Mouse (Mus musculus): ENCODE results near the gene Utp4. TPM values are rescaled to one million over a fixed set of nuclear protein-coding genes. Genes with fewer than 3 reads are reported as not detected.
A peak's percentile ranks its signal among the peaks of the same experiment; 100 is the strongest.

The Utp4 gene
- polyA plus RNA-seq, 1 experiment from 2014 or later: 39.6 TPM

DNA sequence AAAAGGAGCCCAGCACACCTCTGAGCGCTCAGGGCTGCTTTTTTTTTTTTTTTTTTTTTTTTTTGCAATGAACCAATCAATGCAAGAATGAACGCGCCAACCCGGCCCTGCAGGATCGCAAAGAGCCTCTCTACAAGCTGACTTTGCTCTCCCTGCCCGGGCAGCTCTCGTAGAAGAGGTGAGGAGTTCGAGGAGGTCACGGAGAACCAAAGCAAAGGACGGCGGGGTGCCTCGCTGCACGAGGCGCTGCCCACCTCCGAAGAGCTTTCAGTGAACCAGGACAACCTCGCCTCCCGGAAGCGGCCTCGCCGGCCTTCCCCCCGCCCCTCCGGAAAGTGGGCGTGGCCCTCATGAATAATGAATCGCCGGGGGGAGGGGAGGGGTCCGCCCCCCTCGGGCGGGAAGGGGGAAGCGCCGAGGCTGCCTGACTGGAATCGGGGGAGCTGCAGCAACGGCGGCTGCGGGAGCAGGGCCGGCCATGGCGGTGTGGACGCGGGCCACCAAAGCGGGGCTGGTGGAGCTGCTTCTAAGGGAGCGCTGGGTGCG is 42.0 kb downstream of the Utp4 start, which contains the start of gene Sntb2:
Gene Sntb2 (plus strand): TSS at position 427 of the 546 bp plus-strand sequence.
- no peaks in the 10 kb centered on the region for H3K9me3 ChIP-seq (ENCODE audit: control insufficient read depth, low read length)
- H3K4me3 ChIP-seq (ENCODE audit: control insufficient read depth in 1 of 2, insufficient read depth in 1 of 2, low read depth in 1 of 2, low read length in 2 of 2): peak within 1 kb of the TSS; percentile 94 to 97
- peak within 1 kb of the TSS; percentile 95 for H3K4me2 ChIP-seq (ENCODE audit: low read length)
- peak within 1 kb of the TSS; percentile 75 to 90 for H3K27ac ChIP-seq (replicated peaks in 1 of 2; ENCODE audit: control insufficient read depth in 1 of 2, insufficient read depth in 1 of 2, low read depth in 2 of 2, low read length in 2 of 2)
- ATAC-seq (ENCODE audit: insufficient number of reproducible peaks, insufficient read depth, low FRiP score, low read depth): peak; percentile 84
- no peaks in the 10 kb centered on the region for H3K27me3 ChIP-seq (ENCODE audit: control insufficient read depth, insufficient read depth, low read length)
- no peaks in the 10 kb centered on the region for H3K36me3 ChIP-seq (ENCODE audit: control insufficient read depth, insufficient read depth, low read length)
- under 1% methylated on average over 37 of the region's 41 CpGs for WGBS
- peak within 1 kb of the TSS; percentile 95 for H3K9ac ChIP-seq (ENCODE audit: low read length)
- H3K4me1 ChIP-seq (ENCODE audit: control insufficient read depth in 2 of 2, insufficient read depth in 2 of 2, low read length in 2 of 2): peaks cover 8 to 21% of the 10 kb centered on the region in 2 experiments

DNA sequence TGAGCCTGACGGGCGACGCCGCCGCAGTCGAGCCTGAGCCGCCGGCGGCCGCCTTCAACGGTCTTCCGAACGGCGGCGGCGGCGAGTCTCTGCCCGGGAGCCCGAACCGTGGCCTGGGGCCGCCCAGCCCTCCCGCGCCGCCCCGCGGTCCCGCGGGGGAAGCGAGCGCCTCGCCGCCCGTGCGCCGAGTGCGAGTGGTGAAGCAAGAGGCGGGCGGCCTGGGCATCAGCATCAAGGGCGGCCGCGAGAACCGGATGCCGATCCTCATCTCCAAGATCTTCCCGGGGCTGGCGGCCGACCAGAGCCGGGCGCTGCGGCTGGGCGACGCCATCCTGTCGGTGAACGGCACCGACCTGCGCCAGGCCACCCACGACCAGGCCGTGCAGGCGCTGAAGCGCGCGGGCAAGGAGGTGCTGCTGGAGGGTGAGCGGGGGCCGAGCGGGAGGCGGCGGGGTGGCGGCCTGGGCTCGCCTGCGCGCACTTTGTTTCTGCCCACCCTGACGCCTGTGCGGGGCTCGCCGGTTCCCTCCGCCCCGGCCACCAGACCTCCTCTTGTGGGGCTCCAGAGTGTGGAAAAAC is 42.6 kb downstream of the Utp4 start:
- ATAC-seq (ENCODE audit: insufficient number of reproducible peaks, insufficient read depth, low FRiP score, low read depth): peak; percentile 65
- WGBS: under 1% methylated on average over 68 of the region's 76 CpGs

DNA sequence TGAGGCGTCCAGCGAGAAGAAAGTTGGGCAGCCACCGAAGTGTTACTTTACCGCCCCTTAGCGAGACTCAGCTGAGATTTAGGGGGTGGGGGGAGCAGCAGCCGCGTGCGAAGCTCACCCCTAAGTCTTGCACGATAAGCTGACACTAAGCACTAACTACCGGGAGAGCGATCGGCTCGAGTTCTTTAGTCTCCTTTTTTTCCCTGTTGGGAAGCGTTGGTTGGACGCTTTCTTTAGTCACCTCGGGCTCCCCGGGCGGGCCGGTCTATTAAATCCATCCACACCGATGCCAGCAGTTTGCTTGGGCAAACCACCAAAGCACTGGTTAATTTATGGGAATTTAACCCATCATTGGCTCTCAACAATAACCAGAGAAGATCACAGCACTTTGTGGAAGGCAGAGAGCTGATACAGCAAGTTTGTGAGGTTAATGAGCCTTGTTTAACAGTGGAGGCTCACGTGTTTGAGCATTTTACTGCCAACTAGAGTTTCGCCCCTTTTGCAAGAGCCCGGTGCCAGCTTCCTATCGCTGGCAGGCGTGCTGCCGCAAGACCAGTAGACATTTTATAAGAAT is 43.1 kb downstream of the Utp4 start:
- H3K27me3 ChIP-seq (ENCODE audit: control insufficient read depth, insufficient read depth, low read length): no peaks in the 10 kb centered on the region
- H3K36me3 ChIP-seq (ENCODE audit: control insufficient read depth, insufficient read depth, low read length): no peaks in the 10 kb centered on the region
- peak overlapping the region; percentile 95 for H3K9ac ChIP-seq (ENCODE audit: low read length)
- H3K4me1 ChIP-seq (ENCODE audit: control insufficient read depth in 2 of 2, insufficient read depth in 2 of 2, low read length in 2 of 2): peaks cover 8 to 21% of the 10 kb centered on the region in 2 experiments
- WGBS: under 1% methylated on average over 26 of the region's 26 CpGs
- H3K9me3 ChIP-seq (ENCODE audit: control insufficient read depth, low read length): no peaks in the 10 kb centered on the region
- ATAC-seq (ENCODE audit: insufficient number of reproducible peaks, insufficient read depth, low FRiP score, low read depth): no peak
- H3K27ac ChIP-seq (replicated peaks in 1 of 2; ENCODE audit: control insufficient read depth in 1 of 2, insufficient read depth in 1 of 2, low read depth in 2 of 2, low read length in 2 of 2): peak overlapping the region; percentile 75 to 90
- H3K4me2 ChIP-seq (ENCODE audit: low read length): peak overlapping the region; percentile 95
- peak overlapping the region; percentile 94 to 97 for H3K4me3 ChIP-seq (ENCODE audit: control insufficient read depth in 1 of 2, insufficient read depth in 1 of 2, low read depth in 1 of 2, low read length in 2 of 2)

More for the DNA sequence above, 42.6 kb downstream of the Utp4 start:
- no peaks in the 10 kb centered on the region for H3K9me3 ChIP-seq (ENCODE audit: control insufficient read depth, low read length)
- peak overlapping the region; percentile 95 for H3K4me2 ChIP-seq (ENCODE audit: low read length)
- peaks cover 8 to 21% of the 10 kb centered on the region in 2 experiments for H3K4me1 ChIP-seq (ENCODE audit: control insufficient read depth in 2 of 2, insufficient read depth in 2 of 2, low read length in 2 of 2)
- H3K27ac ChIP-seq (replicated peaks in 1 of 2; ENCODE audit: control insufficient read depth in 1 of 2, insufficient read depth in 1 of 2, low read depth in 2 of 2, low read length in 2 of 2): peak overlapping the region; percentile 75 to 90
- peak overlapping the region; percentile 95 for H3K9ac ChIP-seq (ENCODE audit: low read length)
- peak overlapping the region; percentile 94 to 97 for H3K4me3 ChIP-seq (ENCODE audit: control insufficient read depth in 1 of 2, insufficient read depth in 1 of 2, low read depth in 1 of 2, low read length in 2 of 2)
- no peaks in the 10 kb centered on the region for H3K27me3 ChIP-seq (ENCODE audit: control insufficient read depth, insufficient read depth, low read length)
- no peaks in the 10 kb centered on the region for H3K36me3 ChIP-seq (ENCODE audit: control insufficient read depth, insufficient read depth, low read length)

DNA sequence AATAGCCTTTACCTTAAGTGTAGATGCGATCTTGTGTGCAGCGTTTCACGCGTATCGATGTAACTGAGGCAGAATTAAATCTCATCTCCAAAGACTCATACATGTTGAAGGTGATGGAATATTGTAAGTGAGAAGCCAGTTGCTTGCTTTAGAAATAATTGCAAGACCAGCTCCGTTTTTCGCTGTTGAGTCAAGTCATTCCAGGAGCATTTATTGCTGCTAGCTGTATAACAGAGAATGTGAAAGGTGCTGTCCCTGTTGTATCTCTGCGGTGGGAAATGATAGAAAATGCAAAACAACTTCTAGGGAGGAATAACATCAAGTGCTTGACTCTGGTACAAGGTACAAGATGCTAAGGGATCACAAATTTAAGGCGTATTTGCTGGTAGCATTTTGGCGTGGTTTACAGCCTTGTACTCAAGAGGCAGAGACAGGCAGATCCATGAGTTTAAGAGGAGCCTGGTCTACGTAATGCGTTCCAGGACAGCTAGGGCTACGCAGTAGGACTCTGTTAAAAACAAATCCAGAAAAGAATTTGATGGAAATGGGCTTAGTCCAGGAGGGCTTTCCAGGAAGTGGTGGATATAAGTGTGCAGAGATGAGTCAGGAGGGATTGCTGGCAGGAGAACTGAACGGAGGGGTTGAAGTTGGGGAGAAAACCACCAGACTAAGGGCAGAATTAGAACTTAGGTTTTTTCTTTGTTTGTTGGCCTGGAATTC is 43.8 kb downstream of the Utp4 start:
- H3K27ac ChIP-seq (replicated peaks in 1 of 2; ENCODE audit: control insufficient read depth in 1 of 2, insufficient read depth in 1 of 2, low read depth in 2 of 2, low read length in 2 of 2): no peak overlapping the region

DNA sequence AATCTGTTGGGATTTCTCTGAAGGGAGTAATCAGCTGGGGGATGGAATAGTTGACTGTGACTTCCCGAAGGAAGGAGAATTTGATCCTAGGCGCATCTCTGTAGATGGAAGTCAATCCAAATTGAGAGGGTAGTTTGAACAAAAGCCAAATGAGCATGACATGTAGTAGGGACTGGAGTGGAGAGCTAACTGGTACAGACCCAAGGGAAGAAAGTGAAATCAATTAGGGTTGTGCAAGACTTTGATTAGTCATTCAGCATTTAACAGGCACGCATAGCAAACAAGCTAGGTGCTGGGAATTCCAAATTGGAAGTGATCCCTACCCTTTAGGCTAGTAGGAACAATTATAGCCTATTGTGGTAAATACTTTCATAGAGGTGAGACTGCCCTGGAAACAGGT is 48.4 kb downstream of the Utp4 start:
- H3K4me2 ChIP-seq (ENCODE audit: low read length): no peak overlapping the region
- H3K4me1 ChIP-seq (ENCODE audit: control insufficient read depth in 2 of 2, insufficient read depth in 2 of 2, low read length in 2 of 2): peaks cover 2 to 23% of the 10 kb centered on the region in 2 experiments; a peak in 2 of 4 replicates
- no peak overlapping the region for H3K4me3 ChIP-seq (ENCODE audit: control insufficient read depth in 1 of 2, insufficient read depth in 1 of 2, low read depth in 1 of 2, low read length in 2 of 2)
- H3K9me3 ChIP-seq (ENCODE audit: control insufficient read depth, low read length): no peaks in the 10 kb centered on the region
- ATAC-seq (ENCODE audit: insufficient number of reproducible peaks, insufficient read depth, low FRiP score, low read depth): no peak
- no peaks in the 10 kb centered on the region for H3K36me3 ChIP-seq (ENCODE audit: control insufficient read depth, insufficient read depth, low read length)
- H3K9ac ChIP-seq (ENCODE audit: low read length): no peak overlapping the region
- no peaks in the 10 kb centered on the region for H3K27me3 ChIP-seq (ENCODE audit: control insufficient read depth, insufficient read depth, low read length)
- H3K27ac ChIP-seq (replicated peaks in 1 of 2; ENCODE audit: control insufficient read depth in 1 of 2, insufficient read depth in 1 of 2, low read depth in 2 of 2, low read length in 2 of 2): no peak overlapping the region
- WGBS: 97% methylated on average over 3 of the region's 3 CpGs

More for the DNA sequence above, 43.8 kb downstream of the Utp4 start:
- H3K4me2 ChIP-seq (ENCODE audit: low read length): peak overlapping the region; percentile 95
- peak overlapping the region; percentile 95 for H3K9ac ChIP-seq (ENCODE audit: low read length)
- no peaks in the 10 kb centered on the region for H3K9me3 ChIP-seq (ENCODE audit: control insufficient read depth, low read length)
- H3K4me3 ChIP-seq (ENCODE audit: control insufficient read depth in 1 of 2, insufficient read depth in 1 of 2, low read depth in 1 of 2, low read length in 2 of 2): peak overlapping the region; percentile 94 to 97
- no peaks in the 10 kb centered on the region for H3K27me3 ChIP-seq (ENCODE audit: control insufficient read depth, insufficient read depth, low read length)
- ATAC-seq (ENCODE audit: insufficient number of reproducible peaks, insufficient read depth, low FRiP score, low read depth): no peak
- peaks cover 7 to 20% of the 10 kb centered on the region in 2 experiments for H3K4me1 ChIP-seq (ENCODE audit: control insufficient read depth in 2 of 2, insufficient read depth in 2 of 2, low read length in 2 of 2)
- H3K36me3 ChIP-seq (ENCODE audit: control insufficient read depth, insufficient read depth, low read length): no peaks in the 10 kb centered on the region
- 36% methylated on average over 14 of the region's 14 CpGs for WGBS

DNA sequence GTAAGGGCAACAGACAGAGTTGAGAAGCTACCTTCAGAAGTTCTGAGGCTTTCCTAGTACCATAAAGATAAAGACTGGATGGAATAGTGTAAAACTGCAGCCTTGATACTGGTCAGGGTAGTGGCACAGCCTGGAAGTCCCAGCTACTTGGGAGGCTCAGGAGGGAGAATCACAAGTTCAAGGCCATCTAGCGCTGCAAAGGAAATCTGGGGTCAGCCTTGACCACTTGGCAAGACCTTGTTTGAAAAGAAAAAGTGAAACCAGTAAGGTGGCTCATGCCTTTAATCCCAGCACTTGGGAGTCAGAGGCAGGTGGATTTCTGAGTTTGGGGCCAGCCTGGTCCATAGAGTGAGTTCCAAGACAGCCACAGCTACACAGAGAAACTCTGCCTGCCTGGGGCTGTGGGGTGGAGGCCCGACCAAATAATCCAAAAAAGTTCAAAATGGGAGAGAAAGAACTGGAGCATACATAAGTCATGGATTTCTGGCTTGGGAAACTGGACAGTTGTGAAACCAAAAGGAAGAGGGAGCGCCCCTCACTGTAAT is 50.5 kb downstream of the Utp4 start:
- Histone ChIP-seq H3K36me3 (ENCODE audit: control insufficient read depth, insufficient read depth, low read length) (no peaks in the 10 kb centered on the region), H3K9ac (ENCODE audit: low read length) (no peak overlapping the region), H3K27me3 (ENCODE audit: control insufficient read depth, insufficient read depth, low read length) (no peaks in the 10 kb centered on the region), H3K4me2 (ENCODE audit: low read length) (no peak overlapping the region), H3K9me3 (ENCODE audit: control insufficient read depth, low read length) (no peaks in the 10 kb centered on the region), H3K27ac (replicated peaks in 1 of 2; ENCODE audit: control insufficient read depth in 1 of 2, insufficient read depth in 1 of 2, low read depth in 2 of 2, low read length in 2 of 2) (peak overlapping the region in 1 of 2 experiments; percentile 35; a peak in 1 of 4 replicates), H3K4me3 (ENCODE audit: control insufficient read depth in 1 of 2, insufficient read depth in 1 of 2, low read depth in 1 of 2, low read length in 2 of 2) (no peak overlapping the region), H3K4me1 (ENCODE audit: control insufficient read depth in 2 of 2, insufficient read depth in 2 of 2, low read length in 2 of 2) (peaks cover 0 to 10% of the 10 kb centered on the region in 2 experiments; a peak in 1 of 4 replicates)
- ATAC-seq (ENCODE audit: insufficient number of reproducible peaks, insufficient read depth, low FRiP score, low read depth): no peak
- WGBS: 82% methylated on average over 3 of the region's 3 CpGs

DNA sequence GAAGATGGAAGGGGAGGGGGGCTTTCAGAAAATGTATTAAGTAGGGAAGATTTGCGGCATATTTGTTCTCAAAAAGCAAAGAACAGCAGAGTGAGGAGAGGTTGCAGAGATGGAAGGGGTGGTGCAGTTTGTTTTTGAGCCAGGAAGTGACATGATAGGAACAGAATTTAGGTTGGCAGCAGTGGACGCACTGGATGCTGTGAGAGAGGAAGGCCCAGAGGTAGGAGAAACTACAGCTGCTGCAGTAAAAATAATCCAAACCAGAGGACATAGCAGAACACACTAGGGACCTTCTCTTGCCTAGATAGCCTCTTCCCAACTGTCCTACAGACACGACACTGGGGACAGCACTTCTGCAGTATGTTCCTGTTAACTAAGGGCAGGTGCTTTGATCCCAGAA is 51.3 kb downstream of the Utp4 start:
- Histone ChIP-seq H3K36me3 (ENCODE audit: control insufficient read depth, insufficient read depth, low read length) (no peaks in the 10 kb centered on the region), H3K9ac (ENCODE audit: low read length) (no peak overlapping the region; the same call in 1 of the 2 replicates), H3K4me2 (ENCODE audit: low read length) (no peak overlapping the region), H3K4me1 (ENCODE audit: control insufficient read depth in 2 of 2, insufficient read depth in 2 of 2, low read length in 2 of 2) (peaks cover 0 to 10% of the 10 kb centered on the region in 2 experiments; a peak in 1 of 4 replicates), H3K4me3 (ENCODE audit: control insufficient read depth in 1 of 2, insufficient read depth in 1 of 2, low read depth in 1 of 2, low read length in 2 of 2) (no peak overlapping the region), H3K27me3 (ENCODE audit: control insufficient read depth, insufficient read depth, low read length) (no peaks in the 10 kb centered on the region), H3K9me3 (ENCODE audit: control insufficient read depth, low read length) (no peaks in the 10 kb centered on the region), H3K27ac (replicated peaks in 1 of 2; ENCODE audit: control insufficient read depth in 1 of 2, insufficient read depth in 1 of 2, low read depth in 2 of 2, low read length in 2 of 2) (peak overlapping the region; percentile 24 to 35; a peak in 2 of 4 replicates)
- ATAC-seq (ENCODE audit: insufficient number of reproducible peaks, insufficient read depth, low FRiP score, low read depth): no peak
- 51% methylated on average over 3 of the region's 3 CpGs for WGBS
